Mouse (Mus musculus) intestine, postnatal 0 days (tissue): ENCODE data around the gene Tmem259. TPM values are rescaled to one million over a fixed set of nuclear protein-coding genes. Genes with fewer than 3 reads are reported as not detected.

ENCODE experiments used
- ATAC-seq: fragments of 200-750 bp; cut with Nextera tagmentation; 2 replicates; pipeline ENCODE4 v1.8.0; 2017; ENCODE audit warnings: mild to moderate bottlenecking, moderate TSS enrichment, moderate library complexity
- H3K27ac ChIP-seq: fragments of 300-500 bp; sonication (generic); 2 replicates; pipeline ENCODE4 v1.5.1; 2014; ENCODE audit warnings: mild to moderate bottlenecking, low read depth, low read length, moderate library complexity
- H3K27me3 ChIP-seq: fragments of 300-500 bp; sonication (generic); replicated peaks from 2 replicates; pipeline ENCODE4 v1.6.1; 2014; ENCODE audit warnings: low read length, mixed read lengths; ENCODE audit not compliant: control insufficient read depth, insufficient read depth
- H3K36me3 ChIP-seq: fragments of 300-500 bp; sonication (generic); 2 replicates; pipeline ENCODE4 v1.6.1; 2014; ENCODE audit warnings: mild to moderate bottlenecking, moderate library complexity; ENCODE audit not compliant: control insufficient read depth, insufficient read depth
- H3K4me1 ChIP-seq: fragments of 300-500 bp; sonication (generic); replicated peaks from 2 replicates; pipeline ENCODE4 v1.6.1; 2014; ENCODE audit warnings: antibody characterized with exemption, low read length, mixed read lengths; ENCODE audit not compliant: control insufficient read depth, insufficient read depth
- H3K4me2 ChIP-seq: fragments of 300-500 bp; sonication (generic); replicated peaks from 2 replicates; pipeline ENCODE4 v1.6.1; 2014; ENCODE audit warnings: low read depth, mild to moderate bottlenecking, moderate library complexity
- H3K4me3 ChIP-seq: fragments of 300-500 bp; sonication (generic); 2 replicates; pipeline ENCODE4 v1.5.1; 2014; ENCODE audit warnings: low read depth, low read length
- H3K9ac ChIP-seq: fragments of 300-500 bp; sonication (generic); 2 replicates; pipeline ENCODE4 v1.6.1; 2014; ENCODE audit warnings: mild to moderate bottlenecking, low read depth, low read length
- H3K9me3 ChIP-seq: fragments of 300-500 bp; sonication (generic); 2 replicates; pipeline ENCODE4 v1.6.1; 2016; ENCODE audit warnings: mixed run types; ENCODE audit not compliant: control insufficient read depth
- CTCF ChIP-seq: sonication (generic); IDR thresholded peaks from 2 replicates; pipeline ENCODE4 v1.5.1; 2016; ENCODE audit warnings: low read depth, mild to moderate bottlenecking, control low read depth, antibody characterized with exemption, moderate library complexity
- WGBS: fragments of 180-500 bp; shearing (Covaris S2); extraction: QIAGEN DNeasy Blood & Tissue Kit; methylation state at CpG from one replicate; pipeline ENCODE4 v1.1.7; 2014; 5-methylcytosine and 5-hydroxymethylcytosine counted together
- polyA plus RNA-seq: library from polyadenylated mRNA; unstranded; fragments of >200 nt; fragmentation: Nextera tagmentation; extraction: Ambion mirVana; gene quantifications from 2 replicates; pipeline ENCODE4 v1.2.1, GENCODE M21; 2015

The Tmem259 gene
- 24.7 and 25.3 TPM in 2 replicates for polyA plus RNA-seq

DNA sequence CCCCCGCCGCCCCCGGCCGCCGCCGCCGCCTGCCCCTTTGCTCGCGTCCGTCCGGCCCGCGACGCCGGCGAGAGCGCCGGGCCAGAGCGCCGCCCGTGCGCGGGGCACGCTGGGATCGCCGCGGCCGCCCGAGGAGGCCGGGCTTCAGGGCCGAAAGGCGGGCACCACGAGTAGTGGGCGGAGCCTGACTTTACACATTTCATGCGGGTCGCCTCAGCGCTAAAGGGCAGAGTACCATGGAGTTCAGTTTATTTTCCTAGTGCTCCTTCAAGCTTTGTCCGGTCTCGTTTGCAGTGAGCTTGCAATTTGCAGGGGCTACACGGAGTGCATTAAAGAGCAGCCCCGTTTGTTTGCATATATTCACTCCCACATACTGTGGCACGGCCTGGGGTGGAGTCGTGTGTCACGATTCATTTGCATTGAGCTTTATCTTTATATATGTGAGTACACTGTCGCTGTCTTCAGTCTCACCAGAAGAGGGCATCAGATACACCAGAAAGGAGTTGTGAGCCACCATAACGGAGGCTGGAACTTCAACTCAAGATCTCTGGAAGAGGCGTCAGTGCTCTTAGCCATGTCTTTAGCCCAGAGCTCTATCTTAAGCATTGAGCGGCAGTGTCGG lies at the start of gene Tmem259:
Tmem259 (minus strand) TSS at position 136 of the 622 bp plus-strand sequence.
- H3K9me3 ChIP-seq = no peaks in the 10 kb centered on the region
- 0 out of 2 replicates have a peak, but pooled peaks cover 5% of the 10 kb centered on the region for H3K4me1 ChIP-seq
- H3K27me3 ChIP-seq = no peaks in the 10 kb centered on the region
- peak within 1 kb of the TSS; percentile 96 for H3K27ac ChIP-seq
- ATAC-seq = peak; percentile 83
- H3K4me2 ChIP-seq = peak within 1 kb of the TSS; percentile 88
- H3K9ac ChIP-seq = peak within 1 kb of the TSS; percentile 91
- H3K36me3 ChIP-seq = peaks cover 3% of the 10 kb centered on the region; the same call in 1 of the 2 replicates
- TF ChIP-seq CTCF = peak; percentile 86
- peak within 1 kb of the TSS; percentile 70 for H3K4me3 ChIP-seq
- under 1% methylated on average over 47 of the region's 49 CpGs for WGBS

DNA sequence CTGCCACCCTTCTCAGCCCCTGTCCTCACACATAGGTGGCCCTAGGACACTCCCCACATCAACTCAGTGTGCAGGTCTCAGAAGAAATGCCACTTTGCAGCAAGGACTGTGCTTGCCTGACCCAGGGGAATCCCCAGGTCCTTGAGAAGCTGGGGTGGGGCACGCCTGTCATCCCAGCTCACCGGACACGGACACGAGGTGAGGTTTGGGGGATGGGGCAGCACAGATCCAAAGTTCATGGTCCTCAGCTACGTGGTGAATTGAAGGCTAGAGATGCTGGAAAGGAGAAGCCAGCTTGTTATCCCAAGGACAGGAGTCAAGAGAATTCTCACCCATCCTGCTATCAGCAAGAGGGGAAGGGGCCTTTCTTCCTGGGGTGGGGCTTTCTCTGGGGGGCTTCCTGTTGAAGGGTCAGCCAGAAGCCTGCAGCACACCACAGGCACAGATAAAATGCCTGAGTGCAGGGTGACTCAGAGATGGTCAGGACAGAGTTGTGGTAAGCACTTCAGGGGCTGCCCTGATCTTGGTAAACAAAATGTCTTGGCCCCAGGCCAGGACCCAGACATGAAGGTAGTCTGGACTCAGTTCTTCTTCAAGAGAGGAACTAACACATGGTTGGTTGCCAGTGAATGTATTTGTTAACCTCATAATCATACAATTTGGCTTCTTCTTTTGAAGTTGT lies 48.8 kb upstream of the Tmem259 start:
- peak; percentile 75 for ATAC-seq

DNA sequence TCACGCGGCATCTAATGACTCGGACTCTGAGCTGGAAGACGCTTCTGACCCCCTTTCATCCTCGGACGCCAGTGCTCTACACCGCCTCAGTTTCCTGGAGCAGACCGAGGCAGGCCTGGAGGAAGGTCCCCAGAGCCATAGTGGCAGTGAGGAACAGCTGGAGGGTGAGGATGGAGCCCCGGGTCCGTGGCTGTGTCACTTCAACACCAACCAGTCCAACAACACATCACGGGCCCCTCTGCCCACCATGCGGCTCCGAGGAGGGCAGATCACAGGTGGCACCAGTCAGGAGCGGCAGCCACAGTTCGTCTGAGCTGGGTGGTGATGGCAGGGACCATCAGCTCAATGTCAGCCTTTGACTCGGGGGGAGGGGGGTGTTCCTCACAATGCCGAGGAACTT lies 46.6 kb upstream of the Tmem259 start:
- no peak for TF ChIP-seq CTCF
- no peak overlapping the region for H3K9ac ChIP-seq
- no peak for ATAC-seq
- H3K9me3 ChIP-seq = no peaks in the 10 kb centered on the region
- no peak overlapping the region for H3K27ac ChIP-seq
- no peaks in the 10 kb centered on the region for H3K27me3 ChIP-seq
- no peak overlapping the region for H3K4me3 ChIP-seq
- no peak overlapping the region for H3K4me2 ChIP-seq
- H3K4me1 ChIP-seq = peaks cover 6% of the 10 kb centered on the region; the same call in 1 of the 2 replicates
- H3K36me3 ChIP-seq = peaks cover 7% of the 10 kb centered on the region
- 85% methylated on average over 17 of the region's 17 CpGs for WGBS

More for the DNA sequence above, 48.8 kb upstream of the Tmem259 start:
- peaks cover 3% of the 10 kb centered on the region for H3K4me1 ChIP-seq
- no peak overlapping the region; the same call in 1 of the 2 replicates for H3K9ac ChIP-seq
- H3K4me2 ChIP-seq = peak overlapping the region; percentile 35
- no peaks in the 10 kb centered on the region for H3K9me3 ChIP-seq
- 10% methylated on average over 5 of the region's 5 CpGs for WGBS
- no peaks in the 10 kb centered on the region for H3K27me3 ChIP-seq
- H3K4me3 ChIP-seq = no peak overlapping the region
- H3K36me3 ChIP-seq = peaks cover 26% of the 10 kb centered on the region
- peak overlapping the region; percentile 70 for H3K27ac ChIP-seq
- no peak for TF ChIP-seq CTCF

DNA sequence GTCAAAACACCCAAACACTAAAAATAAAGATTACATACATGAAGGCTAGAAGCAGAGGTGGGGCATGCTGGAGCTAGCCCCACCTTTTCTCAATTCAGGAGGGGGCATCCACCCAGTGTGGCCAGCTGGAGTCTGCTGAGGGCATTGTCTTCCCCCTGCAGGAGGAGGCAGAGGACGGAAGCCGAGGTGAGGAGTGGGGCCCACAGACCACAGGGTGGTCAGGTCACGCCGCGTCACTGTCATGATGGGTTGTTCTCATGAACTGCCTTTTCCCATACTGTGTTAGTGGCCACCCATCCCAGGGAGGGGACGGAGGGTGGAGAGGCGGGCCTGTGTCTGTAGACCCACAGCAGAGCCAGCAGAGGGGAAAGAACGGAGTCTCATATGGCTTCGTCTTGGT lies 46.1 kb upstream of the Tmem259 start:
- no peaks in the 10 kb centered on the region for H3K9me3 ChIP-seq
- peaks cover 6% of the 10 kb centered on the region; the same call in 1 of the 2 replicates for H3K4me1 ChIP-seq
- no peak overlapping the region for H3K9ac ChIP-seq
- WGBS = 90% methylated on average over 9 of the region's 9 CpGs
- H3K4me3 ChIP-seq = no peak overlapping the region
- H3K27ac ChIP-seq = no peak overlapping the region
- peaks cover 2% of the 10 kb centered on the region for H3K36me3 ChIP-seq
- no peak overlapping the region for H3K4me2 ChIP-seq
- TF ChIP-seq CTCF = no peak
- ATAC-seq = no peak
- H3K27me3 ChIP-seq = no peaks in the 10 kb centered on the region

DNA sequence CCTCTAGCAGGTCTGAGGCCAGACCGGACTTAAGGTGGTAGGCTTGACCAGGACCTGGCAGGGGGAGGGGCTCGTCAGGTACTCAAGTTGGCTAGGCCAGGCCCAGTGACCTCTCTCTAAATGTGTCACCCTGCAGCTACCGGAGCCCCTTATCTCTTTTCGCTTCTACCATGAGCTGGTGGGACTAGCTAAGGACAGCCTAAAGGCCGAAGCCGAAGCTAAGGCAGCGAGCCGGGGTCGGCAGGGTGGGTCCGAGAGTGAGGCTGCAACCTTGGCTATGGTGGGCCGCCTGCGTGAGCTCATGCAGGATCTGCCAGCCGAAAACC lies 44.4 kb upstream of the Tmem259 start:
- 92% methylated on average over 13 of the region's 13 CpGs for WGBS

DNA sequence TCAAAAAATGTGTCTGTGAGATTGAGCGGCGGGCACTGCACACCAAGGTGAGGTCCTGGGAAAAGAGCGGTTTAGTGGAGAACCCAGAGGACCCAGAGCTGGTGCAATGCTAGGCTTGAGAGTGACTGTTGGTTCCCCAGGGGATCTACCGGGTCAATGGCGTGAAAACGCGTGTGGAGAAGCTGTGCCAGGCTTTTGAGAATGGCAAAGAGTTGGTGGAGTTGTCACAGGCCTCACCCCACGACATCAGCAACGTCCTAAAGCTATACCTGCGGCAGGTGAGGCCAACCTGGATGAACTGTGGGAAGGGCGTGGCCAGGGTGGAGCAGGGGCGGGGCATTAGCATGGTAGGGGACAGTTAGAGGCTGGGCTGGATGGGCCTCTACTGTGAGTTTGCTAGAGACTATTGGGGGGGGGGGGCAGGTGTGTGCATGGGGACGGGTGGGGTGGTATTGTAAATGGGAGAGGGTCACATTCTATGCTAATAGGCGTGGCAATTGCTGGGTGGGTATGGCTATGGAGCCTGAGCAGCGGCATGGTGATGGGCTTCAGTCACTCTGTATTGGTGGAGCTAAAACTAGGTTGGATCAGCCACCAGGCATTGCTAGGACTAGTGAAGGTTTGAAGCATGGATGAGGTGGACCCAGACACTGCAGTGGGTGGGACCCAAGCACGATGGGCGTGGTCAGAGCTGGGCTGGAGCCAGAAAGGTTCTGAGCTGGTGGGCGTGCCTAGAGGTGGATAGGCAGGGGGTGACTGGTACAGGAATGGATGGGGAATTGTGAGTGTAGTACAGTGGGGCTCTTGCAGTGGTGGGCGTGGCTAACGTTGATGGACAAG lies 43.8 kb upstream of the Tmem259 start:
- Histone ChIP-seq H3K4me2 (no peak overlapping the region), H3K36me3 (no peaks in the 10 kb centered on the region), H3K27me3 (no peaks in the 10 kb centered on the region), H3K9ac (no peak overlapping the region), H3K4me3 (no peak overlapping the region), H3K27ac (no peak overlapping the region), H3K9me3 (no peaks in the 10 kb centered on the region), H3K4me1 (0 out of 2 replicates have a peak, but pooled peaks cover 3% of the 10 kb centered on the region)
- ATAC-seq = peak; percentile 25; the same call in 1 of the 2 replicates
- no peak for TF ChIP-seq CTCF
- WGBS = 61% methylated on average over 20 of the region's 20 CpGs

More for the DNA sequence above, 44.4 kb upstream of the Tmem259 start:
- no peak for TF ChIP-seq CTCF
- Histone ChIP-seq H3K4me2 (no peak overlapping the region), H3K36me3 (no peaks in the 10 kb centered on the region), H3K4me3 (no peak overlapping the region), H3K9me3 (no peaks in the 10 kb centered on the region), H3K9ac (no peak overlapping the region), H3K27me3 (no peaks in the 10 kb centered on the region), H3K4me1 (peaks cover 3% of the 10 kb centered on the region; the same call in 1 of the 2 replicates), H3K27ac (no peak overlapping the region)
- no peak for ATAC-seq
